Mouse (Mus musculus): ENCODE measurements around the gene Sugct. TPM values are rescaled to one million over a fixed set of nuclear protein-coding genes. Genes with fewer than 3 reads are reported as not detected.

Sugct gene
- total and polyA plus RNA-seq, 2 experiments: 10.9 to 25.4 TPM

DNA sequence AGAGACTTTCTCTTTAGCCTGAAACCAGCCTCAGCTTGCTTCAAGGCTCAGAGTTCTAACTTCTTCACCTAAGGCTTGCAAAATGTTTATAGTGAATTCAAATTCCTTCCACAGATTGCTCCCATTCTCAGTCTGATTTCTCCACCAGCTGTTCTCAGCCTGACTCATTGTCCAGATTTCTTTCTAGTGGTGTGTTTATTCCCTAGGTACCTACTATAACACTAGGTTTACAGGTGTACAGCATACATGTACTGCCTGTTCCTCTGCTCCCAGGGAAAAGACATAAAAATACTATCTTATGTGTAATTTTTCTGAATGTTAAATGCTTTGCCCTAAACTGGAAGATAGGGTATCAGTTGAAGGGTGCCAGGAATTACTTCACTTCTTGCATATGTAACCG lies 788.4 kb downstream of the Sugct start:
- H3K27me3 ChIP-seq (ENCODE audit: control insufficient read depth, insufficient read depth, low read length): no peaks in the 10 kb centered on the region
- no peak overlapping the region for H3K27ac ChIP-seq (replicated peaks; ENCODE audit: insufficient read depth, low read depth, low read length)
- no peak for DNase-seq (ENCODE audit: extremely low read depth, low read depth, low spot score)
- H3K4me1 ChIP-seq (ENCODE audit: control insufficient read depth, insufficient read depth, low read length): no peaks in the 10 kb centered on the region
- no peak for TF ChIP-seq CTCF (IDR thresholded peaks at IDR 0.05; ENCODE audit: low read depth, low read length)
- no peak for TF ChIP-seq POLR2A (IDR thresholded peaks at IDR 0.05; ENCODE audit: extremely low read depth, insufficient read depth, low read length)
- no peak overlapping the region for H3K4me3 ChIP-seq (ENCODE audit: insufficient read depth, low read depth, low read length)
- no peak overlapping the region for H3K9ac ChIP-seq (ENCODE audit: low read depth, low read length)
- 100% methylated on average over 1 of the region's 1 CpGs for whole genome bisulfite sequencing
- no peaks in the 10 kb centered on the region for H3K36me3 ChIP-seq (ENCODE audit: control insufficient read depth, insufficient read depth, low read length)
- no peaks in the 10 kb centered on the region for H3K79me2 ChIP-seq (ENCODE audit: control insufficient read depth, insufficient read depth, low read length)

DNA sequence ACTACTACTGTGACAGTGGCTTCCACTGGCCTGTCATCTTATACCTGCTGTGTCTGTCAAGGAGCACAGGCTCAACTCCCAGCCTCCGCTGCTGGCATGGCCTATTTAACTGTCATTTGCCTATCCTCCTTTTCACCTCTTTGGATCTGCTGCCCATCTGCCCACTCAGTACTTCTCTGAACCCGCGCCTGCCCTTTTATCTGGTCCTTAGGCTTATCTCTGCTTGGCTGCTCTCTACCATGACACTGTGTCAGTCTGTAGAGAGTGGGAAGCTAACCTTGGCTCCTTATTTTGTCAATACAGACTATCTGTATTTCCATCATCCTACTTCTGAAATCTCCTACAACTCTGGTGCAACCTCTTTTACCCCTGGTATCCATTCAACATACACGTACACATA lies 793.9 kb downstream of the Sugct start:
- no peak for TF ChIP-seq CTCF (IDR thresholded peaks at IDR 0.05; ENCODE audit: low read depth, low read length)
- no peak for TF ChIP-seq POLR2A (IDR thresholded peaks at IDR 0.05; ENCODE audit: extremely low read depth, insufficient read depth, low read length)
- H3K9ac ChIP-seq (ENCODE audit: low read depth, low read length): no peak overlapping the region
- H3K4me1 ChIP-seq (ENCODE audit: control insufficient read depth, insufficient read depth, low read length): no peaks in the 10 kb centered on the region
- H3K79me2 ChIP-seq (ENCODE audit: control insufficient read depth, insufficient read depth, low read length): no peaks in the 10 kb centered on the region
- H3K27ac ChIP-seq (replicated peaks; ENCODE audit: insufficient read depth, low read depth, low read length): no peak overlapping the region
- no peaks in the 10 kb centered on the region for H3K36me3 ChIP-seq (ENCODE audit: control insufficient read depth, insufficient read depth, low read length)
- no peak for DNase-seq (ENCODE audit: extremely low read depth, low read depth, low spot score)
- WGBS: 84% methylated on average over 4 of the region's 4 CpGs
- H3K4me3 ChIP-seq (ENCODE audit: insufficient read depth, low read depth, low read length): no peak overlapping the region
- H3K27me3 ChIP-seq (ENCODE audit: control insufficient read depth, insufficient read depth, low read length): no peaks in the 10 kb centered on the region

GRCm38 (mm10) chr13:16898084-16898792 lies 797.1 kb downstream of the Sugct start:
- no peaks in the 10 kb centered on the region for H3K79me2 ChIP-seq (ENCODE audit: control insufficient read depth, insufficient read depth, low read length)
- no peaks in the 10 kb centered on the region for H3K27me3 ChIP-seq (ENCODE audit: control insufficient read depth, insufficient read depth, low read length)
- H3K9ac ChIP-seq (ENCODE audit: low read depth, low read length): no peak overlapping the region
- DNase-seq (ENCODE audit: extremely low read depth, low read depth, low spot score): no peak
- no peak overlapping the region for H3K27ac ChIP-seq (replicated peaks; ENCODE audit: insufficient read depth, low read depth, low read length)
- no peak overlapping the region for H3K4me3 ChIP-seq (ENCODE audit: insufficient read depth, low read depth, low read length)
- H3K4me1 ChIP-seq (ENCODE audit: control insufficient read depth, insufficient read depth, low read length): no peaks in the 10 kb centered on the region
- no peak for TF ChIP-seq CTCF (IDR thresholded peaks at IDR 0.05; ENCODE audit: low read depth, low read length)
- TF ChIP-seq POLR2A (IDR thresholded peaks at IDR 0.05; ENCODE audit: extremely low read depth, insufficient read depth, low read length): no peak
- H3K36me3 ChIP-seq (ENCODE audit: control insufficient read depth, insufficient read depth, low read length): no peaks in the 10 kb centered on the region

DNA sequence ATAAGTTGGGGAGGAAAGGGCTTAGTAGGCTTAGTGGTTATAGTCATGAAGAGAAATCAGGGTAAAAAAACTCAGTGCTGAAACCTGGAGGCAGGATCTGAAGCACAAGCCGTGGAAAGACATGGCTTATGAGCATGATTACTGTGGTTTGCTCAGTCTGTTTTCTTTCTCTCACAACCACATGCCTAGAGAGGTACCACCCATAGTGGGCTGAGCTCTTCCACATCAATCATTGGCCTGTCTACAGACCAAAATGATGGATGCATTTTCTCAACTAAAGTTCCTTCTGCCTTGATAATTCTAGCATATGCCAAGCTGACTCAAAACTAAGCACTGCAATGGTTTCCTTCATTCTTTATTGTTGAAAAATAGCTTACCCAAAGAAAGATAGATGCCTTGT lies 817.3 kb downstream of the Sugct start:
- WGBS: 82% methylated on average over 1 of the region's 1 CpGs
- H3K27me3 ChIP-seq (ENCODE audit: control insufficient read depth, insufficient read depth, low read length): no peaks in the 10 kb centered on the region
- H3K36me3 ChIP-seq (ENCODE audit: control insufficient read depth, insufficient read depth, low read length): no peaks in the 10 kb centered on the region
- TF ChIP-seq POLR2A (IDR thresholded peaks at IDR 0.05; ENCODE audit: extremely low read depth, insufficient read depth, low read length): no peak
- TF ChIP-seq CTCF (IDR thresholded peaks at IDR 0.05; ENCODE audit: low read depth, low read length): no peak
- no peak overlapping the region for H3K27ac ChIP-seq (replicated peaks; ENCODE audit: insufficient read depth, low read depth, low read length)
- no peak overlapping the region for H3K9ac ChIP-seq (ENCODE audit: low read depth, low read length)
- no peak for DNase-seq (ENCODE audit: extremely low read depth, low read depth, low spot score)
- H3K79me2 ChIP-seq (ENCODE audit: control insufficient read depth, insufficient read depth, low read length): no peaks in the 10 kb centered on the region
- no peak overlapping the region for H3K4me3 ChIP-seq (ENCODE audit: insufficient read depth, low read depth, low read length)
- H3K4me1 ChIP-seq (ENCODE audit: control insufficient read depth, insufficient read depth, low read length): no peaks in the 10 kb centered on the region

GRCm38 (mm10) chr13:16859986-16860385 lies 835.4 kb downstream of the Sugct start:
- TF ChIP-seq CTCF (IDR thresholded peaks at IDR 0.05; ENCODE audit: low read depth, low read length) (no peak), POLR2A (IDR thresholded peaks at IDR 0.05; ENCODE audit: extremely low read depth, insufficient read depth, low read length) (no peak)
- no peak overlapping the region for H3K27ac ChIP-seq (replicated peaks; ENCODE audit: insufficient read depth, low read depth, low read length)
- 55% methylated on average over 2 of the region's 2 CpGs for WGBS

GRCm38 (mm10) chr13:16847236-16847635 lies 848.1 kb downstream of the Sugct start:
- Histone ChIP-seq H3K27me3 (ENCODE audit: control insufficient read depth, insufficient read depth, low read length) (no peaks in the 10 kb centered on the region), H3K79me2 (ENCODE audit: control insufficient read depth, insufficient read depth, low read length) (no peaks in the 10 kb centered on the region), H3K27ac (replicated peaks; ENCODE audit: insufficient read depth, low read depth, low read length) (no peak overlapping the region), H3K36me3 (ENCODE audit: control insufficient read depth, insufficient read depth, low read length) (no peaks in the 10 kb centered on the region), H3K4me3 (ENCODE audit: insufficient read depth, low read depth, low read length) (no peak overlapping the region), H3K4me1 (ENCODE audit: control insufficient read depth, insufficient read depth, low read length) (no peaks in the 10 kb centered on the region), H3K9ac (ENCODE audit: low read depth, low read length) (no peak overlapping the region)
- TF ChIP-seq POLR2A (IDR thresholded peaks at IDR 0.05; ENCODE audit: extremely low read depth, insufficient read depth, low read length): no peak
- TF ChIP-seq CTCF (IDR thresholded peaks at IDR 0.05; ENCODE audit: low read depth, low read length): no peak
- DNase-seq (ENCODE audit: extremely low read depth, low read depth, low spot score): no peak
- 37% methylated on average over 2 of the region's 2 CpGs for WGBS

More at GRCm38 (mm10) chr13:16859986-16860385, 835.4 kb downstream of the Sugct start:
- no peak overlapping the region for H3K9ac ChIP-seq (ENCODE audit: low read depth, low read length)
- peak; percentile 2 for DNase-seq (ENCODE audit: extremely low read depth, low read depth, low spot score)
- no peaks in the 10 kb centered on the region for H3K4me1 ChIP-seq (ENCODE audit: control insufficient read depth, insufficient read depth, low read length)
- no peaks in the 10 kb centered on the region for H3K79me2 ChIP-seq (ENCODE audit: control insufficient read depth, insufficient read depth, low read length)
- H3K27me3 ChIP-seq (ENCODE audit: control insufficient read depth, insufficient read depth, low read length): no peaks in the 10 kb centered on the region
- H3K4me3 ChIP-seq (ENCODE audit: insufficient read depth, low read depth, low read length): no peak overlapping the region
- H3K36me3 ChIP-seq (ENCODE audit: control insufficient read depth, insufficient read depth, low read length): no peaks in the 10 kb centered on the region
